Mouse (Mus musculus): ENCODE results near the gene Kirrel2. TPM values are rescaled to one million over a fixed set of nuclear protein-coding genes. Genes with fewer than 3 reads are reported as not detected.
"Not testable (repeated sequence)": the region's sequence is repeated elsewhere in the genome, so short reads cannot be mapped to it uniquely, and the experiment has no call there.

The Kirrel2 gene
- 0.14 and 0.49 TPM in 2 replicates for polyA plus RNA-seq (2012; rRNA removed)

- H3K27ac ChIP-seq (ENCODE audit: insufficient read depth, low read length): no peak within 1 kb of the TSS
- H3K4me3 ChIP-seq (ENCODE audit: extremely low read depth, insufficient read depth, insufficient read length): no peak within 1 kb of the TSS
- H3K27me3 ChIP-seq (ENCODE audit: control insufficient read depth, insufficient read depth, low read length): peaks cover 22% of the 10 kb centered on the region
- WGBS: 8% methylated on average over 16 of the region's 16 CpGs
- no peaks in the 10 kb centered on the region for H3K36me3 ChIP-seq (ENCODE audit: control insufficient read depth, insufficient read depth, low read length)
- TF ChIP-seq POLR2A (IDR thresholded peaks at IDR 0.05; ENCODE audit: low read depth, low read length): no peak
- TF ChIP-seq CTCF (IDR thresholded peaks at IDR 0.05; ENCODE audit: extremely low read depth, insufficient read depth, insufficient read length, insufficient replicate concordance): no peak
- peaks cover 8% of the 10 kb centered on the region; the same call in 1 of the 2 replicates for H3K4me1 ChIP-seq (ENCODE audit: control insufficient read depth, insufficient read depth, insufficient read length)
- no peak for DNase-seq (ENCODE audit: low read depth in 1 of 2, low spot score in 2 of 2)
These were observed at the start of gene Kirrel2, which contains the start of gene Nphs1 for GRCm38 (mm10) chr7:30457629-30458330. TSS of gene Kirrel2 (minus strand) at chr7:30457690. TSS of gene Nphs1 (plus strand) at chr7:30458315.

- 76% methylated on average over 5 of the region's 5 CpGs for WGBS
- not testable (repeated sequence) for H3K27ac ChIP-seq (ENCODE audit: insufficient read depth, low read length); H3K4me3 ChIP-seq (ENCODE audit: extremely low read depth, insufficient read depth, insufficient read length); DNase-seq (ENCODE audit: low read depth in 1 of 2, low spot score in 2 of 2); H3K4me1 ChIP-seq (ENCODE audit: control insufficient read depth, insufficient read depth, insufficient read length); H3K27me3 ChIP-seq (ENCODE audit: control insufficient read depth, insufficient read depth, low read length); H3K36me3 ChIP-seq (ENCODE audit: control insufficient read depth, insufficient read depth, low read length)
These were observed 43.7 kb upstream of the Kirrel2 start for GRCm38 (mm10) chr7:30501159-30501558.

- 50% methylated on average over 5 of the region's 5 CpGs for WGBS
- not testable (repeated sequence) for H3K4me3 ChIP-seq (ENCODE audit: extremely low read depth, insufficient read depth, insufficient read length)
These were observed 38.1 kb upstream of the Kirrel2 start for GRCm38 (mm10) chr7:30495506-30496042.

GRCm38 (mm10) chr7:30493401-30493931 is 36.0 kb upstream of the Kirrel2 start, which contains the start of gene Prodh2:
TSS of gene Prodh2 (plus strand) at chr7:30493622.
- Histone ChIP-seq H3K4me3 (ENCODE audit: extremely low read depth, insufficient read depth, insufficient read length) (no peak within 1 kb of the TSS), H3K27me3 (ENCODE audit: control insufficient read depth, insufficient read depth, low read length) (no peaks in the 10 kb centered on the region), H3K36me3 (ENCODE audit: control insufficient read depth, insufficient read depth, low read length) (no peaks in the 10 kb centered on the region), H3K4me1 (ENCODE audit: control insufficient read depth, insufficient read depth, insufficient read length) (no peaks in the 10 kb centered on the region), H3K27ac (ENCODE audit: insufficient read depth, low read length) (no peak within 1 kb of the TSS)
- 60% methylated on average over 11 of the region's 11 CpGs for WGBS
- no peak for TF ChIP-seq POLR2A (IDR thresholded peaks at IDR 0.05; ENCODE audit: low read depth, low read length)
- no peak for TF ChIP-seq CTCF (IDR thresholded peaks at IDR 0.05; ENCODE audit: extremely low read depth, insufficient read depth, insufficient read length, insufficient replicate concordance)
- no peak for DNase-seq (ENCODE audit: low read depth in 1 of 2, low spot score in 2 of 2)

More at GRCm38 (mm10) chr7:30495506-30496042, 38.1 kb upstream of the Kirrel2 start:
- not testable (repeated sequence) for H3K27me3 ChIP-seq (ENCODE audit: control insufficient read depth, insufficient read depth, low read length); H3K27ac ChIP-seq (ENCODE audit: insufficient read depth, low read length); H3K4me1 ChIP-seq (ENCODE audit: control insufficient read depth, insufficient read depth, insufficient read length); DNase-seq (ENCODE audit: low read depth in 1 of 2, low spot score in 2 of 2); H3K36me3 ChIP-seq (ENCODE audit: control insufficient read depth, insufficient read depth, low read length)

GRCm38 (mm10) chr7:30492765-30493164 is 35.3 kb upstream of the Kirrel2 start:
- WGBS: 16% methylated on average over 4 of the region's 4 CpGs
- H3K27ac ChIP-seq (ENCODE audit: insufficient read depth, low read length): no peak overlapping the region

GRCm38 (mm10) chr7:30490957-30491307 is 33.4 kb upstream of the Kirrel2 start:
- TF ChIP-seq CTCF (IDR thresholded peaks at IDR 0.05; ENCODE audit: extremely low read depth, insufficient read depth, insufficient read length, insufficient replicate concordance): no peak
- TF ChIP-seq POLR2A (IDR thresholded peaks at IDR 0.05; ENCODE audit: low read depth, low read length): no peak
- Histone ChIP-seq H3K4me1 (ENCODE audit: control insufficient read depth, insufficient read depth, insufficient read length) (no peaks in the 10 kb centered on the region), H3K4me3 (ENCODE audit: extremely low read depth, insufficient read depth, insufficient read length) (no peak overlapping the region), H3K36me3 (ENCODE audit: control insufficient read depth, insufficient read depth, low read length) (no peaks in the 10 kb centered on the region), H3K27me3 (ENCODE audit: control insufficient read depth, insufficient read depth, low read length) (no peaks in the 10 kb centered on the region), H3K27ac (ENCODE audit: insufficient read depth, low read length) (no peak overlapping the region)
- no peak for DNase-seq (ENCODE audit: low read depth in 1 of 2, low spot score in 2 of 2)
- 30% methylated on average over 6 of the region's 6 CpGs for WGBS

More at GRCm38 (mm10) chr7:30492765-30493164, 35.3 kb upstream of the Kirrel2 start:
- DNase-seq (ENCODE audit: low read depth in 1 of 2, low spot score in 2 of 2): peak; percentile 40 to 66
- TF ChIP-seq POLR2A (IDR thresholded peaks at IDR 0.05; ENCODE audit: low read depth, low read length): no peak
- peak; percentile 55; the same call in 1 of the 2 replicates for TF ChIP-seq CTCF (IDR thresholded peaks at IDR 0.05; ENCODE audit: extremely low read depth, insufficient read depth, insufficient read length, insufficient replicate concordance)
- no peaks in the 10 kb centered on the region for H3K27me3 ChIP-seq (ENCODE audit: control insufficient read depth, insufficient read depth, low read length)
- no peak overlapping the region for H3K4me3 ChIP-seq (ENCODE audit: extremely low read depth, insufficient read depth, insufficient read length)
- H3K4me1 ChIP-seq (ENCODE audit: control insufficient read depth, insufficient read depth, insufficient read length): no peaks in the 10 kb centered on the region
- no peaks in the 10 kb centered on the region for H3K36me3 ChIP-seq (ENCODE audit: control insufficient read depth, insufficient read depth, low read length)
